Mouse (Mus musculus): ENCODE measurements around the gene Lipe. TPM values are rescaled to one million over a fixed set of nuclear protein-coding genes. Genes with fewer than 3 reads are reported as not detected.
A peak's percentile ranks its signal among the peaks of the same experiment; 100 is the strongest.
"Not testable (repeated sequence)": the region's sequence is repeated elsewhere in the genome, so short reads cannot be mapped to it uniquely, and the experiment has no call there.

The Lipe gene
- polyA plus RNA-seq, 1 experiment, result 24.8 TPM

- DNase-seq (ENCODE audit: low spot score), result no peak
Measured at GRCm38 (mm10) chr7:25412833-25413441, 14.4 kb upstream of the Lipe start, which contains the start of gene Cxcl17. Gene Cxcl17 (minus strand): TSS chr7:25412886.

GRCm38 (mm10) chr7:25411861-25412260 is 13.4 kb upstream of the Lipe start:
- DNase-seq (ENCODE audit: low spot score), result no peak

- DNase-seq (ENCODE audit: low spot score), result no peak
Measured at GRCm38 (mm10) chr7:25410969-25411615, 12.6 kb upstream of the Lipe start.

- no peak for DNase-seq (ENCODE audit: low spot score)
Measured at GRCm38 (mm10) chr7:25409114-25409760, 10.7 kb upstream of the Lipe start.

- no peak for DNase-seq (ENCODE audit: low spot score)
Measured at GRCm38 (mm10) chr7:25406468-25406867, 8.0 kb upstream of the Lipe start.

- no peak for DNase-seq (ENCODE audit: low spot score)
Measured at GRCm38 (mm10) chr7:25402671-25403101, 4.2 kb upstream of the Lipe start.

GRCm38 (mm10) chr7:25401986-25402385 is 3.5 kb upstream of the Lipe start:
- DNase-seq (ENCODE audit: low spot score), result no peak

GRCm38 (mm10) chr7:25401551-25401950 is 3.0 kb upstream of the Lipe start:
- no peak for DNase-seq (ENCODE audit: low spot score)

- DNase-seq (ENCODE audit: low spot score), result not testable (repeated sequence)
Measured at GRCm38 (mm10) chr7:25399028-25399427, 518 bp upstream of the Lipe start.

- peak; percentile 26 for DNase-seq (ENCODE audit: low spot score)
Measured at GRCm38 (mm10) chr7:25396621-25397020, 1.9 kb downstream of the Lipe start.

- peak; percentile 87 for DNase-seq (ENCODE audit: low spot score)
Measured at GRCm38 (mm10) chr7:25395558-25396521, 2.7 kb downstream of the Lipe start.

- no peak for DNase-seq (ENCODE audit: low spot score)
Measured at GRCm38 (mm10) chr7:25395186-25395557, 3.3 kb downstream of the Lipe start.

GRCm38 (mm10) chr7:25394754-25395153 is 3.8 kb downstream of the Lipe start:
- DNase-seq (ENCODE audit: low spot score), result peak; percentile 19

- DNase-seq (ENCODE audit: low spot score), result peak; percentile 19
Measured at GRCm38 (mm10) chr7:25393451-25394210, 4.9 kb downstream of the Lipe start.

GRCm38 (mm10) chr7:25392851-25393250 is 5.7 kb downstream of the Lipe start:
- no peak for DNase-seq (ENCODE audit: low spot score)

- DNase-seq (ENCODE audit: low spot score), result peak; percentile 19
Measured at GRCm38 (mm10) chr7:25391856-25392453, 6.6 kb downstream of the Lipe start.

GRCm38 (mm10) chr7:25390986-25391385 is 7.5 kb downstream of the Lipe start:
- DNase-seq (ENCODE audit: low spot score), result peak; percentile 20

- DNase-seq (ENCODE audit: low spot score), result peak; percentile 66
Measured at GRCm38 (mm10) chr7:25390054-25390770, 8.3 kb downstream of the Lipe start.

- DNase-seq (ENCODE audit: low spot score), result no peak
Measured at GRCm38 (mm10) chr7:25388916-25389315, 9.6 kb downstream of the Lipe start.
